Mouse (Mus musculus) embryonic fibroblast, embryonic 13.5 days (primary cell): Measurements from ENCODE around the gene Srrd. TPM values are rescaled to one million over a fixed set of nuclear protein-coding genes. Genes with fewer than 3 reads are reported as not detected.

ENCODE experiments used
- H3K27ac ChIP-seq: 2 replicates; pipeline ENCODE4 v1.5.1; 2012; ENCODE audit warnings: low read length, control low read depth, inconsistent platforms; ENCODE audit not compliant: insufficient read depth
- H3K4me1 ChIP-seq: 2 replicates; pipeline ENCODE4 v1.6.1; 2011; ENCODE audit warnings: low read length; ENCODE audit not compliant: control insufficient read depth, insufficient read depth
- H3K4me3 ChIP-seq: 2 replicates; pipeline ENCODE4 v1.5.1; 2011; ENCODE audit warnings: mild to moderate bottlenecking, control low read depth, low read length; ENCODE audit not compliant: insufficient read depth
- CTCF ChIP-seq: IDR thresholded peaks from 2 replicates; pipeline ENCODE4 v1.5.1; 2011; ENCODE audit warnings: mild to moderate bottlenecking, control low read depth, low read length, moderate library complexity, borderline replicate concordance; ENCODE audit not compliant: insufficient read depth
- POLR2A ChIP-seq: IDR thresholded peaks from 2 replicates; pipeline ENCODE4 v1.6.1; 2011; ENCODE audit warnings: low read depth, mild to moderate bottlenecking, control low read depth, low read length, moderate library complexity
- polyA plus RNA-seq: library from polyadenylated mRNA; stranded (reverse); fragments of >200 nt; gene quantifications from 2 replicates; pipeline ENCODE4 v1.2.4, GENCODE M21; 2011; ENCODE audit warnings: low read depth; ENCODE audit not compliant: missing spikeins, insufficient read length

The Srrd gene
- polyA plus RNA-seq, 1 experiment = 19.2 TPM

- H3K4me1 ChIP-seq = no peaks in the 10 kb centered on the region
- TF ChIP-seq CTCF = no peak
- no peak overlapping the region for H3K27ac ChIP-seq
- no peak overlapping the region for H3K4me3 ChIP-seq
Measured at GRCm38 (mm10) chr5:112359520-112359919, 16.7 kb upstream of the Srrd start.

- Histone ChIP-seq H3K27ac (no peak overlapping the region), H3K4me3 (no peak overlapping the region), H3K4me1 (no peaks in the 10 kb centered on the region)
- TF ChIP-seq POLR2A (no peak), CTCF (no peak)
Measured at GRCm38 (mm10) chr5:112356322-112356721, 13.5 kb upstream of the Srrd start.

GRCm38 (mm10) chr5:112355910-112356309 lies 13.1 kb upstream of the Srrd start, which contains the start of gene Gm6583:
Gm6583 (minus strand) TSS chr5:112356033.
- Histone ChIP-seq H3K4me1 (no peaks in the 10 kb centered on the region), H3K27ac (no peak within 1 kb of the TSS), H3K4me3 (no peak within 1 kb of the TSS)
- TF ChIP-seq CTCF (no peak), POLR2A (no peak)

GRCm38 (mm10) chr5:112355493-112355892 lies 12.7 kb upstream of the Srrd start:
- Histone ChIP-seq H3K4me3 (no peak overlapping the region), H3K27ac (no peak overlapping the region), H3K4me1 (no peaks in the 10 kb centered on the region)
- TF ChIP-seq CTCF (no peak), POLR2A (no peak)

GRCm38 (mm10) chr5:112349169-112349568 lies 6.3 kb upstream of the Srrd start:
- no peaks in the 10 kb centered on the region for H3K4me1 ChIP-seq
- TF ChIP-seq POLR2A (no peak), CTCF (no peak)
- H3K27ac ChIP-seq = no peak overlapping the region
- H3K4me3 ChIP-seq = no peak overlapping the region

- TF ChIP-seq CTCF = no peak
- no peak for TF ChIP-seq POLR2A
- Histone ChIP-seq H3K4me3 (no peak overlapping the region), H3K4me1 (no peaks in the 10 kb centered on the region), H3K27ac (no peak overlapping the region)
Measured at GRCm38 (mm10) chr5:112346211-112346965, 3.5 kb upstream of the Srrd start.

- H3K4me3 ChIP-seq = no peak overlapping the region
- no peak for TF ChIP-seq CTCF
- TF ChIP-seq POLR2A = no peak
- H3K4me1 ChIP-seq = no peaks in the 10 kb centered on the region
- no peak overlapping the region for H3K27ac ChIP-seq
Measured at GRCm38 (mm10) chr5:112344092-112344960, 1.5 kb upstream of the Srrd start.

- no peak; the same call in 1 of the 2 replicates for TF ChIP-seq POLR2A
- no peak for TF ChIP-seq CTCF
- peak overlapping the region; percentile 98 for H3K4me3 ChIP-seq
- H3K27ac ChIP-seq = no peak overlapping the region
- H3K4me1 ChIP-seq = no peaks in the 10 kb centered on the region
Measured at GRCm38 (mm10) chr5:112343205-112343595, 360 bp upstream of the Srrd start.

GRCm38 (mm10) chr5:112339215-112339614 lies 3.6 kb downstream of the Srrd start:
- no peak overlapping the region for H3K4me3 ChIP-seq
- no peak overlapping the region for H3K27ac ChIP-seq
- no peaks in the 10 kb centered on the region for H3K4me1 ChIP-seq
- TF ChIP-seq CTCF (no peak), POLR2A (no peak)

- TF ChIP-seq CTCF = no peak
- TF ChIP-seq POLR2A = no peak
- Histone ChIP-seq H3K4me3 (no peak overlapping the region), H3K27ac (no peak overlapping the region), H3K4me1 (no peaks in the 10 kb centered on the region)
Measured at GRCm38 (mm10) chr5:112337004-112337403, 5.8 kb downstream of the Srrd start.
